Mouse (Mus musculus): ENCODE data around the gene Kcnh1. TPM values are rescaled to one million over a fixed set of nuclear protein-coding genes. Genes with fewer than 3 reads are reported as not detected.

Kcnh1 gene
- polyA plus RNA-seq, 1 experiment from 2014 or later = not detected

DNA sequence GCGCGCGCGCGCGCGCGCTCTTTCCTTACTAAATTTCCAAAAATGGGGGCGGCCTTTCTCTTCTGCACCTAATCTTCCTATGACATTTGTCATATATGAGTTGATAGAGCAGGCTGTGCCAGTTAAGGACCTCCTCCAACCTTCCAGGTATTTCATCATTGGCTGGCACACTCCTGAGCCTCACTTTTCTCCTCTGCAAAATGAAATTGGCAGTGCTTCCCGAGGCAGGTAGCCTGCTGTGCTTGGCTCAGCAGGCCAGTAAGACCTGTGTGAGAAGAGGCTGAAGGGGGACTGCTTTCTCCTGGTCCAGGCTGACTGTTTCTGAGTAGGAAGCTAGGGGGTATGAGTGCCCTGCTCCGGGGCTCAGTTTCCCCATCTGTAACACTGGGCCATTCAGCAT lies 297.0 kb downstream of the Kcnh1 start:
- H3K9me3 ChIP-seq (replicated peaks; ENCODE audit: control insufficient read depth, low read length) = no peaks in the 10 kb centered on the region
- no peak overlapping the region for H3K9ac ChIP-seq (ENCODE audit: low read depth, low read length)
- no peaks in the 10 kb centered on the region for H3K4me1 ChIP-seq (ENCODE audit: control insufficient read depth, low read depth, low read length)
- WGBS (ENCODE audit: insufficient replicate concordance) = 86% methylated on average over 11 of the region's 11 CpGs
- H3K36me3 ChIP-seq (ENCODE audit: control insufficient read depth, insufficient read depth) = no peaks in the 10 kb centered on the region
- H3K4me3 ChIP-seq (ENCODE audit: low read depth, low read length) = no peak overlapping the region
- H3K27ac ChIP-seq (ENCODE audit: low read length) = no peak overlapping the region
- H3K4me2 ChIP-seq (ENCODE audit: low read depth, low read length) = no peak overlapping the region
- ATAC-seq (ENCODE audit: low read depth) = no peak
- H3K27me3 ChIP-seq (ENCODE audit: control insufficient read depth, insufficient read depth, low read depth, low read length) = no peaks in the 10 kb centered on the region

GRCm38 (mm10) chr1:192489908-192490825 lies 299.6 kb downstream of the Kcnh1 start:
- H3K36me3 ChIP-seq (ENCODE audit: control insufficient read depth, insufficient read depth) = no peaks in the 10 kb centered on the region
- no peaks in the 10 kb centered on the region for H3K4me1 ChIP-seq (ENCODE audit: control insufficient read depth, low read depth, low read length)
- H3K4me3 ChIP-seq (ENCODE audit: low read depth, low read length) = no peak overlapping the region
- ATAC-seq (ENCODE audit: low read depth) = no peak
- no peak overlapping the region for H3K27ac ChIP-seq (ENCODE audit: low read length)
- WGBS (ENCODE audit: insufficient replicate concordance) = 49% methylated on average over 13 of the region's 13 CpGs
- no peaks in the 10 kb centered on the region for H3K27me3 ChIP-seq (ENCODE audit: control insufficient read depth, insufficient read depth, low read depth, low read length)
- H3K9ac ChIP-seq (ENCODE audit: low read depth, low read length) = no peak overlapping the region
- H3K9me3 ChIP-seq (replicated peaks; ENCODE audit: control insufficient read depth, low read length) = no peaks in the 10 kb centered on the region
- no peak overlapping the region for H3K4me2 ChIP-seq (ENCODE audit: low read depth, low read length)

- no peak overlapping the region for H3K9ac ChIP-seq (ENCODE audit: low read depth, low read length)
- WGBS (ENCODE audit: insufficient replicate concordance) = 53% methylated on average over 2 of the region's 2 CpGs
- no peak overlapping the region for H3K4me2 ChIP-seq (ENCODE audit: low read depth, low read length)
- H3K4me3 ChIP-seq (ENCODE audit: low read depth, low read length) = no peak overlapping the region
- no peaks in the 10 kb centered on the region for H3K4me1 ChIP-seq (ENCODE audit: control insufficient read depth, low read depth, low read length)
- ATAC-seq (ENCODE audit: low read depth) = no peak
- H3K36me3 ChIP-seq (ENCODE audit: control insufficient read depth, insufficient read depth) = no peaks in the 10 kb centered on the region
- no peaks in the 10 kb centered on the region for H3K9me3 ChIP-seq (replicated peaks; ENCODE audit: control insufficient read depth, low read length)
- H3K27me3 ChIP-seq (ENCODE audit: control insufficient read depth, insufficient read depth, low read depth, low read length) = no peaks in the 10 kb centered on the region
- no peak overlapping the region for H3K27ac ChIP-seq (ENCODE audit: low read length)
Measured at GRCm38 (mm10) chr1:192497505-192497904, 306.9 kb downstream of the Kcnh1 start.

DNA sequence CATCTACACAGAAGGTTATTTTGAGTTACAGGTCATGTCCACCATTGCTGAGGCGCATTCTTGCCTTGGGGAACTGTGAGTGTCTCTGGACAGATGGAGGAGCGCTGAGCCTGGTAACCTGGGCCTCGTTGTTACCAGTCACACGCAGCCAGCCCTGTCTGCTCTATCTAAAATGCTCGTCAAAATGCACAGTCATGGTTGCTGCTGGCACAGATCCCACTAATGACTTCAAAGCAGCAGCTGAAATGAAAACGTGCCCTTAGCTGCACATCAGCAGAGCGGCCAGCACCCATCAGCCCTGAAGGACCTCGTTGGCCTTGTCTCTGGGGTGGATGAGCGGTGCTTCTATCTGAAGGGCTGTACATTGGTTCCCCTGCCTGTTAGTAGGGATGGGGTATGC lies 311.4 kb downstream of the Kcnh1 start:
- Histone ChIP-seq H3K4me1 (ENCODE audit: control insufficient read depth, low read depth, low read length) (no peaks in the 10 kb centered on the region), H3K9ac (ENCODE audit: low read depth, low read length) (no peak overlapping the region), H3K4me2 (ENCODE audit: low read depth, low read length) (no peak overlapping the region), H3K27ac (ENCODE audit: low read length) (no peak overlapping the region), H3K27me3 (ENCODE audit: control insufficient read depth, insufficient read depth, low read depth, low read length) (no peaks in the 10 kb centered on the region), H3K36me3 (ENCODE audit: control insufficient read depth, insufficient read depth) (no peaks in the 10 kb centered on the region), H3K9me3 (replicated peaks; ENCODE audit: control insufficient read depth, low read length) (no peaks in the 10 kb centered on the region), H3K4me3 (ENCODE audit: low read depth, low read length) (no peak overlapping the region)
- ATAC-seq (ENCODE audit: low read depth) = no peak
- WGBS (ENCODE audit: insufficient replicate concordance) = 52% methylated on average over 9 of the region's 9 CpGs

GRCm38 (mm10) chr1:192502835-192503234 lies 312.3 kb downstream of the Kcnh1 start:
- no peaks in the 10 kb centered on the region for H3K27me3 ChIP-seq (ENCODE audit: control insufficient read depth, insufficient read depth, low read depth, low read length)
- H3K9ac ChIP-seq (ENCODE audit: low read depth, low read length) = no peak overlapping the region
- no peaks in the 10 kb centered on the region for H3K9me3 ChIP-seq (replicated peaks; ENCODE audit: control insufficient read depth, low read length)
- H3K4me1 ChIP-seq (ENCODE audit: control insufficient read depth, low read depth, low read length) = no peaks in the 10 kb centered on the region
- no peak overlapping the region for H3K4me3 ChIP-seq (ENCODE audit: low read depth, low read length)
- H3K36me3 ChIP-seq (ENCODE audit: control insufficient read depth, insufficient read depth) = no peaks in the 10 kb centered on the region
- no peak overlapping the region for H3K4me2 ChIP-seq (ENCODE audit: low read depth, low read length)
- no peak overlapping the region for H3K27ac ChIP-seq (ENCODE audit: low read length)
- ATAC-seq (ENCODE audit: low read depth) = no peak

GRCm38 (mm10) chr1:192503651-192504050 lies 313.1 kb downstream of the Kcnh1 start:
- H3K27ac ChIP-seq (ENCODE audit: low read length) = no peak overlapping the region
- 60% methylated on average over 4 of the region's 4 CpGs for WGBS (ENCODE audit: insufficient replicate concordance)
- H3K4me1 ChIP-seq (ENCODE audit: control insufficient read depth, low read depth, low read length) = no peaks in the 10 kb centered on the region
- no peak overlapping the region for H3K4me2 ChIP-seq (ENCODE audit: low read depth, low read length)
- no peak for ATAC-seq (ENCODE audit: low read depth)
- H3K27me3 ChIP-seq (ENCODE audit: control insufficient read depth, insufficient read depth, low read depth, low read length) = no peaks in the 10 kb centered on the region
- H3K36me3 ChIP-seq (ENCODE audit: control insufficient read depth, insufficient read depth) = no peaks in the 10 kb centered on the region
- no peaks in the 10 kb centered on the region for H3K9me3 ChIP-seq (replicated peaks; ENCODE audit: control insufficient read depth, low read length)
- no peak overlapping the region for H3K9ac ChIP-seq (ENCODE audit: low read depth, low read length)
- H3K4me3 ChIP-seq (ENCODE audit: low read depth, low read length) = no peak overlapping the region

DNA sequence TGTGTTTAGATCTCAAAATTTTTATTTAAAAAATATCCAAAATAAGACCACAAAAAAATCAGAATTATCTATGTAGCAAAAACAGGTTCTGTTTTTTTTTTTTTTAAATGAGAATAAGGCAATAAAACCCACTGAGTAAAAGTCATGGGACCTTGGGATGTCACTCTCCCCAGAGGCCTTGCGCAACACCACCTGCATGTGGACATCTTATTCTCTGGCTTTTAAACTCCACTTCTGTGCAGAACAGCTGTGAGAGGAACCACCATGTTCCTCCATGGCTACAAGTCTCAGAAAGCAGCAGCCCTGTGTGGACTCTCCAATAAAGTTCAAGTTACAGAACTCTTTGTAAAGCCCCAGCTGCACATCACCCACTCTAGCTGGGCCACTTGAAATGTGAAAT lies 322.2 kb downstream of the Kcnh1 start:
- no peaks in the 10 kb centered on the region for H3K36me3 ChIP-seq (ENCODE audit: control insufficient read depth, insufficient read depth)
- H3K4me2 ChIP-seq (ENCODE audit: low read depth, low read length) = no peak overlapping the region
- no peak overlapping the region for H3K9ac ChIP-seq (ENCODE audit: low read depth, low read length)
- no peaks in the 10 kb centered on the region for H3K27me3 ChIP-seq (ENCODE audit: control insufficient read depth, insufficient read depth, low read depth, low read length)
- H3K27ac ChIP-seq (ENCODE audit: low read length) = no peak overlapping the region
- no peak overlapping the region for H3K4me3 ChIP-seq (ENCODE audit: low read depth, low read length)
- no peak for ATAC-seq (ENCODE audit: low read depth)
- H3K4me1 ChIP-seq (ENCODE audit: control insufficient read depth, low read depth, low read length) = no peaks in the 10 kb centered on the region
- 88% methylated on average over 1 of the region's 1 CpGs for WGBS (ENCODE audit: insufficient replicate concordance)
- no peaks in the 10 kb centered on the region for H3K9me3 ChIP-seq (replicated peaks; ENCODE audit: control insufficient read depth, low read length)

DNA sequence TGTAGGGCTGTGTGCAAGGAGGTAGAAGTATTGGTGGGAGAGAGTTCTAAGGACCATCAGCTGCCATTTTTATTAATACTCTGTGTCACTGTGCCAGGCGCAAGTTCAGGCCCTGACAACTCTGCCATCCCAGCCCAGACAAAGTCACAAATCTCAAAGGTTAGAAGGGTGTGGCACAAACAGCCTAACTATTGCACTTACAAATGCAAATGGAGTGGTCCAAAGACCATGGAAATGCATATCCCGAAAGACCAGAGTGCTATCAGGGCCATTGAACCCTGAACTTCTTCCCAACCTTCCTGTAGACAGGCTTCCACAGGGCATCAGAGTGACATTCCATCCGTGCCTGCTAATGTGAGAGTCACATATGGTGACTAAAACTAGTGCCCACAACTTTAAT lies 324.8 kb downstream of the Kcnh1 start:
- Histone ChIP-seq H3K27me3 (ENCODE audit: control insufficient read depth, insufficient read depth, low read depth, low read length) (no peaks in the 10 kb centered on the region), H3K4me2 (ENCODE audit: low read depth, low read length) (no peak overlapping the region), H3K36me3 (ENCODE audit: control insufficient read depth, insufficient read depth) (no peaks in the 10 kb centered on the region), H3K4me3 (ENCODE audit: low read depth, low read length) (no peak overlapping the region), H3K9ac (ENCODE audit: low read depth, low read length) (no peak overlapping the region), H3K27ac (ENCODE audit: low read length) (no peak overlapping the region), H3K4me1 (ENCODE audit: control insufficient read depth, low read depth, low read length) (no peaks in the 10 kb centered on the region), H3K9me3 (replicated peaks; ENCODE audit: control insufficient read depth, low read length) (no peaks in the 10 kb centered on the region)
- no peak for ATAC-seq (ENCODE audit: low read depth)
- 53% methylated on average over 3 of the region's 3 CpGs for WGBS (ENCODE audit: insufficient replicate concordance)

DNA sequence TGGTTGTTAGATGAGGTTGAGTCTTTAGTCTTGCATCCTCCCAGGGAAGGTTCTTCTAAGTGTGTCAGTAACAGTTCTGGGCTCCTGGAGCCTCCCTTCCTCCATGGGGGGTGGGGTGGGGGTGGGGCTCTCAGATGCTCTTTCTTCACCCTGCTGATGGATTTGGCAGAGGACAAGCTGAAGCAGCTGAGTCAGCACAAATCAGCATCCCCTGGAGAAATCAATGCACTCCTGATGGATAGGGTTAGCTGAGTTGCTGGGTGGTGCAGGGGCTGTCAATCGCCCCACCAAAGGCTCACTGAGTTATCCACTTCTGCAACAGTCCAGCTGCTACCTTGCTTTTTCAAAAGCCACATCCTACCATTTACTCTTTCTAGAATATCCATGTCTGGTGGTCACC lies 329.1 kb downstream of the Kcnh1 start:
- 56% methylated on average over 1 of the region's 1 CpGs for WGBS (ENCODE audit: insufficient replicate concordance)

More for the DNA sequence above, 329.1 kb downstream of the Kcnh1 start:
- H3K27ac ChIP-seq (ENCODE audit: low read length) = no peak overlapping the region
- H3K9me3 ChIP-seq (replicated peaks; ENCODE audit: control insufficient read depth, low read length) = no peaks in the 10 kb centered on the region
- no peak overlapping the region for H3K4me3 ChIP-seq (ENCODE audit: low read depth, low read length)
- no peak for ATAC-seq (ENCODE audit: low read depth)
- no peak overlapping the region for H3K9ac ChIP-seq (ENCODE audit: low read depth, low read length)
- no peak overlapping the region for H3K4me2 ChIP-seq (ENCODE audit: low read depth, low read length)
- H3K27me3 ChIP-seq (ENCODE audit: control insufficient read depth, insufficient read depth, low read depth, low read length) = no peaks in the 10 kb centered on the region
- H3K36me3 ChIP-seq (ENCODE audit: control insufficient read depth, insufficient read depth) = no peaks in the 10 kb centered on the region
- H3K4me1 ChIP-seq (ENCODE audit: control insufficient read depth, low read depth, low read length) = no peaks in the 10 kb centered on the region
